Mouse (Mus musculus): ENCODE measurements around the gene Rgs8.

Rgs8 gene

DNA sequence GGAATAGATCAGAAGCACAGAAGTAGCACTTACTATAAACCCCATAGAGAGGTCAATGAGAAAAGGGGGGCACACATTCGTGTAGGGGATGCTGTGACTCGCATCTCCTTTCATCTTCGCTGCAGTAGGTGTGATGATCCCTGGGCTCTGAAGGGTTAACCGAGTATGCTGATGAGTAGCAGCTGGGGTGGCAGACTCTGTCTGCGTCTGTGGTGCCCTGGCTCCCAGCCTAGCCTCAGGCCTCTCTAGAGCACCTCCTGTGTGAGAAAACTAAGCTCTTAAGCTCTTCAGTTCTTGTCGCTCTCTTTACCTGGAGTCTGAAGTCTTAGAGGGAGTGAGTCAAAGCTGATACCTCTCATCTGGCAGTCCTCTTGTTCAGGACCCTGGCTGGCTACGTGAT is 51.3 kb downstream of the Rgs8 start:
- DNase-seq (ENCODE audit: inconsistent ontology term), result peak; percentile 40

DNA sequence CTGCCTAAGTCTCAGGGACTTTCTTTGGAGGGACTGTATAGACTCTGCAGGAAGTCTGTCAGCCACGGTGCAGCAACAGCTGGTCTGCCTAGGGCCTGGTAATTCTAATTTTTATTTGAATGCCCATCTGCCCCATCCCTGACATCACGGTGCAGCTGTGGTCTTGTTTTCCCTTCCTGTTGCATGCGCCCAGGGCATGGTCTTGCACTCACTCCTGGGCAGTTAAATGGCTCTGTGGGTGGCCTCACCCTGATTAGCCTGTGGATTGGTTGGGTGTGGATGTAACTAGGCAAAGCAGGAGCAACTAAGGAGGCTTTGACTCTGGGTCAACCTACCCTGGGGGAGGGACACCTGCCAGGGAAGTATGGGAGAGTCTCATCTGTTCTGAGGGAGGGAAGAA is 52.2 kb downstream of the Rgs8 start:
- no peak for DNase-seq (ENCODE audit: inconsistent ontology term)

DNA sequence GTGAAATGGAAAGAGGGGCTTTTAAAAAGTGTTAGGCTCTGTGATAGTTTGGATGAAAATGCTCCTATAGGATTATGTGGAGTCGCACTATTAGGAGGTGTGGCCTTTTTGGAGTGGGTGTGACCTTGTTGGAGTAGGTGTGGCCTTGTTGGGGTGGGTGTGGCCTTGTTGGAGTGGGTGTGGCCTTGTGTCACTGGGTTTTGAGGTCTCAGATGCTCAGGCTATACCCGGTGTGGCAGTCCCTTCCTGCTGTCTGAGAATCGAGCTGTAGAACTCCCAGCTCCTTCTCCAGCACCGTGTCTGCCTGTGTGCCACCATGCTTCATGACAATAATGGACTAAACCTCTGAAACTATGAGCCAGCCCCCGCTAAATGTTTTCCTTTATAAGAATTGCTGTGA is 55.8 kb downstream of the Rgs8 start:
- DNase-seq (ENCODE audit: inconsistent ontology term), result no peak

DNA sequence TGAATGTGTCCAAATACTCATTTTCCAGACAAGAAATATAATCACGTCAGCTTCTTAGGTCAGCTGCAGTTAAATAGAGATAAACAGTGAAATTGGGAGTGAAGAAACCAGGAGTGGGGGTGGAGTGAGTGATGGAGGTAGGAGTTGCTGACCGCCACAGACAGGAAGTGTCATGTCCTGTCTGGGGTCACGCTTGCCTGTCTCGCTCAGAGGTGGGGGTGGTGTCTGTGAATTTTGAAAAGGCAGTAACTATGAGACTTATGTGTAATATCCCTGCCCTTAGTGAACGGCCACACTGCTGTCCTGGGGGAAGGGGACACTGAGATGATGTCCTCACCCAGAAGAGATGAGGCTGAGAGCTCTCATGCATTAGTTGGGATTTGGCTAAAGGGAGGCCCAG is 56.6 kb downstream of the Rgs8 start:
- DNase-seq (ENCODE audit: inconsistent ontology term), result no peak

DNA sequence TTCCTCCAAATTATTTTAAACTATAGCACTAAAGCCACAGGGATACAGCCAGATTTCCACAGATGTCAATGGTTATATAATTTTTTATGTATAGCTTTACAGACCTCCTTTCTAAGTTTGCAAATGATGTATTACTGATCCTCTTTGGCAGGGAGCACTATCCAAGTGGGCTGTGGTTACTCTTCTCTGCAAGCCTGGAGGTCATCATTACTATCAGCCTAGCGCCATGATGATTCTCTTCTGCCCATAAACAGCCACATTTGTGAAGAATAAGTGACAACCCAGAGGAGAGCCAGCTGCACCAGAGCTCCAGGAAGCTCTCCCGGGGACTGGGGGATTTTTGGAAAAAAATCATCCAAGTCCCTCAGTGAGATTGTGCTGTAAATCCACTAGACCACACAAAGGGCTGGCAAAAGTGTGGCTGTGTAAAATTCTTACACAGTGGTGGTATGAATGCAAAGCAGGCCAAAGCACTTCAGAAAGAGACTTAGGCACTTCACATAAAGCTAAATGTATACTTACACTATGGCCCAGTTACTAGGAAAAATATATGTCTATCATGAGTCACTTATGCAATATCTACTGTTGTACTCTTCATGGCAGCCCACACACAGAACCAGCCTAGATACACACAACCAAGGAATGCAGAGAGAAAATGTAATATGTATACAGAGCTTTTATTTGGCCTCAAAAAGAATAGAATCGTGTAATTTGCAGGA is 58.9 kb downstream of the Rgs8 start:
- no peak for DNase-seq (ENCODE audit: inconsistent ontology term)

DNA sequence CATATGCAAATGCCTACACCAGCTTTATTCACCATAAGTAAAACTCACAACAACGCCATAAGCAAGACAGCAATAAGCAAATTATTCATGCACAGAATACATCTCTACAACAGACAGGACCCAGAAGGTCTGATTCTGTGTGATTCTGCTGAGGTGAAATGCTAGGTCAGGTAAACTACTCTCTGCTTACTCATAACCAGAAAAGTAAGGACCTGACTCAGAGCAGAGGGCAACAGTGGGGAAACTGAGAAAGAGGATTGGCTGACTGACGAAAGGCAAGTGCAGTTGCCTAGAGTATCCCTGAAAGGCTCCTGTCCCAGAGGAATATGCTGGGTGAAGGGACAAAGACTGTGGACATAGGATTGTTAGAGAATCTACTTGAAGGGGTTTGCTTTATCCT is 59.8 kb downstream of the Rgs8 start:
- DNase-seq (ENCODE audit: inconsistent ontology term), result no peak

DNA sequence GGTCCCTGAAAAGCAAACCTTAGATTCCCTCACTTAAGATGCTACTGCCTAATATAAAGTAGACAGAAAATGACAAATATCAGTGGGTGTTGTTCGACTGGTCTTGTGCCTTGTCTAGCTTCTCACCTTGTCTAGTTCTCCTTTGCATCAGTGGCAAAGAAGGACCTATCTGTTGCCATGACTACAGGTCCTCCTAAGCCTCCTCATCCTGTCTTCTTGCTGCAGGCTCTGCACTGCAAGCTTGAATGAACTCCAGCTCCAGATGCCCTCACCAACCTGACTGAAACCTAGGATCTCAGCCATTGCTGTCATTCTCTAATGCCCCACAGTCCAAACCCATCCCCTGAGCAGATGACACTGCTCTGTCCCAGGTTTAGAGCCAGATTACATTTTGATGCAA is 65.2 kb downstream of the Rgs8 start:
- no peak for DNase-seq (ENCODE audit: inconsistent ontology term)

DNA sequence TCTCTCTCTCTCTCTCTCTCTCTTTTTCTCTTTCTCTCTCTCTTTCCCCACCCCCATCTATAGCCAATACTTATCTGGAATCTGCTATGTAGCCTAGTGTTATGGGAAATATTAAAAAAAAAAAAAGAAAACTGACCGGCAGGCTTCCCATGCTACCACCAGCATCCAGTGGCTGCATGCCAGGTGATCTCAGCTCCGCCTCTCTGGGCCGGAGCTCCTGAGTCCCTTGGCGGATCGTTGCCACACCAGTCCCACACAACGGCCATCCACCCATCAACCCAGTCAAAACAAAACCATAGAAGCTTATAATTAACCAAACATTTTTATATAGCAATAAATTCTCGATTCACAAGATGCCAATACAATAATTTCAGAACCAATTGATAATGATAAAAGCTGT is 68.1 kb downstream of the Rgs8 start:
- DNase-seq (ENCODE audit: inconsistent ontology term), result no peak

DNA sequence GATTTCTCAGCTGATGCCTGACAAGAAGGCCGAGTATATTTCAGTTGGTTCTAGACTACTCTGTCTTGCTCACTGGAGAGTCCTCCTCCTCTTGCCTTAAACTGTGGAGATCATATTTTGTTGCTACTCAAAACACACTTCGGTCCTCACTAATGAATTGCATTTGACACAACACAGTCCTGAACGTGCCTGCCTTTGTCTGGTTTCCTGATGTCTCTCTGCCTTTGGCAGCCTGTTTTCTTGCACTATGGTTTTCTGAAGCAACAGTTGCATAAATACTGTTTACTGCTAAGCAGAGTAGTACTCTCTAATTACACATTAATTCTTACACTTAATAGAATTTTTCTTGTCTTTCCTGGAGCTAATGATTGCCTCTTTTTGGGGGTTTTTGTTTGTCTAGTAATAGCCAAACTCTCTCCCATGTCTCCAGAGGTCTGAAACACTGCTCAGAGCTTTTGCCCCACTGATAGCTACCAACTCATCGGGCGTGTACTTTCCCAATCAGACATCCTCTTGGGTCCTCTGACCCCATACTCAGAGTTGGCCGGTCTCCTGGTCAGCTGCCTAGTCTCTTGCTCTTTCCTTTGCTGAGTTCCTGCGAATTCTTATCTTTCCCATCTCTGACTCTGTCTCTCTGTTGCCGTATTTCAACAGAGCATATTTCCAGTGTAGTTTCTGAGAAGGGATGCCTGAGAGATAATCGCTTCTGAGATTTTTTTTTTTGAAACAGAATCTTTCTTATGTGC is 68.9 kb downstream of the Rgs8 start:
- DNase-seq (ENCODE audit: inconsistent ontology term), result no peak

DNA sequence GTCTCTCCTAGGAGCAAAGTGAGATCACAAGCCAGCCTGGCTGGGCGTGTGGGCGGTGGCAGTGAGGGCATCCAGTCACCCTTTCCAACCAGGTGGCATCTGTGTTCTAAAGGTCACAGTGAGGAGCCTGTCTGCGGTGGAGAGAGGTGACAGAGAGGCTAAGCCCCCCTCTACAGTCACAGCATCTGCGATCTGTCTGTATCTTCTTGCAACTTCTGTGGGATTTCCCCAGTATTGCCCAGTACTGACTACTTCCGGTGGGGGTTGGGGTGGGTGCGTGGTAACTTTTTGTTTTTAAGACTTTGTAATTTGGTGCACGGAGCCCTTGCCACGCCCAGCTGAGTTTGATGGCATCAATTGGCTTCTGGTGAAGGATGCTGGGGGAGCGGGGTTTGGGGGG is 70.6 kb downstream of the Rgs8 start:
- no peak for DNase-seq (ENCODE audit: inconsistent ontology term)

DNA sequence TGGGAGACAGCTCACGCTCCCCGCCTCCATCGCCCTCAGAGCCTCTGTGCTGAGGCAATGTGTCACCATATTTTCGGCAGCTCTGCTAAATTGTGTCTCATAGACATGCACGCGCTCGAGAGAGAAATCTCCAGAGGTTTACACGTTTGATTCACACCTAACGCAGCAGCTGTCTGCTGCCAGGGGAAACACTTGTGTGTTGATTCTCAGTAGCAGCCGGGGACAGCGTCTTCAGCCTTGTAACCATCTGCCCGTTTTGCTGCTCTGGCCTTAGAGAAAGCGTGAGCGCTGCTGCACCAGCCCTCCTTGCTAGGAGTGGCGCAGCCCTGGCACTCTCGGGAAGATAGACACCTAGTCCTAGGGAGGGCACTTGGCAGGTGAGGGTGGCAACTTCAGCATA is 73.8 kb downstream of the Rgs8 start:
- DNase-seq (ENCODE audit: inconsistent ontology term), result no peak

DNA sequence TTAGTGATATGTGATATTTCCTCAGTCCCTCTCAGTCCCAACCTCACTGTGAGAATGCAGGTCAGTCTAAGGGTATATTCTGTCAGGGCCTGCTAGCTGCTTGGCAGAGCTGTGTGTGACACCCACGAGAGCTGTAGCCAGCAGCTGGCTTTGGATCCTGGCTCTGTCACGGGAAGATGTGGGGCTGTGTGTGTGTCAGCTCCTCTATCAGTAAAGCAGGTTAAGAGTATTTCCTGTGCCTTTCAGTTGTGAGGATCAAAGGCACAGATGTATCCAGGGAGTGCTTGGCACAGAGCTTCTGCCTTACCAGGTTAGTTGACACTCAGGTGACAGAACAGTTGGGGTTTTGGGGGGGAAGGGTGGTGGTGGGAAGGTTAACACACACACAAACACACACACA is 77.0 kb downstream of the Rgs8 start:
- DNase-seq (ENCODE audit: inconsistent ontology term), result no peak

DNA sequence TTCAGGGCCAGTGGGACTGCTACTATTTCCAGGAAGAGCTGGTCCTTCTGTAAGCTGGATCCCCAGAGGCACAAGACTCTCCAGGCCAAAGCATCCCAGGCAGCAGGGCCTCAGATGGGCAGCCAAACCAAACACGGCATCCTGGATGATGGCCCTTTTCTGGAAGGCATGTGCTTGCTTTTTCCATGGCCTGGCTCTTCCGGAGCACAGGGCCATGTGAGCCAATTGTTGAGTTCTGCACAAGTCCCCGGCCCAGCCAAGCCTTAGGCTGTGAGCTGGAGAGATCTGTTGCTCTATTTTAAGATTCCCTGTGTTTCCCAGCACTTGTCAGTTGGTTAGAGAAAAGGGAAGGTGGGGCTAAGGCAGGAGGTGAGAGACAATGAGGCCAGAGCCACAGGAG is 77.8 kb downstream of the Rgs8 start:
- peak; percentile 73 for DNase-seq (ENCODE audit: inconsistent ontology term)

DNA sequence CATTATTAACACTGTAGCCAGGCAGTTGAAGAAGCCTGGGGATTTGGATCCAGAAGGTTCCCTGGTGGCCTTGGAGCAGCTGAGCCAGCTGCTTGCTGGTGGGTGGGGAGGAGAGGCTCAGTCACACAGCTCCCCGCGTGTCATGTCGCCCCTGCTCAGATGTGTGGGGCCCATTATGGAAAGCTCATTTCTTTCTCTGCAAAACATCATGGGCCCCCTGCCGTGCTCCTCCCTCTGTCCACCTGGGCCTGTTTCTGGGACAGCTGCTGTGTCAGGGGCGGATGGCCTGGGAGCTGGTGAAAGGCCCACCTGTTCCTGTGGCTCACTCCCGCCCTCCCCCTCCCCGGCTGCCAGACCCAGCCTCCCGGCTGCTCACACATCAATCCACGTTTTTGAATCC is 80.4 kb downstream of the Rgs8 start:
- DNase-seq (ENCODE audit: inconsistent ontology term), result no peak

DNA sequence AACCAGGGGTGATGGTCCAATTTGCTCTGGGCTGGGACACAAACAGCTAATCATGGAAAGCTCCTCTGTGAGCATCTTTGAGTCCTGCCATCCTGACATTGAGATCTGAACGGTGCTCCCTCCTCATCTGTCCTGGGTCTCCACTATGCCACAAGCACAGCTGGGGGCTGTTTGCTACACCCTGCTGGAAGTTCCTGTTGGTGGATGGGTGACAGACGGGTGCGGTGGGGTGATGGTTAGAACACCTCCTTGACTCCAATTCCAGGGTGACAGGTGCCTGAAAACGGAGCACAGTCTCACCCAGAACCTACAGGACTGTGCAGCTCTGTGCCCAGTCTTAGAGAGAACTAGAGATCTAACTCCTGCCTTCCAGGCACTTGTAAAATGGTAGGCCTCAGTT is 82.0 kb downstream of the Rgs8 start:
- DNase-seq (ENCODE audit: inconsistent ontology term), result no peak

DNA sequence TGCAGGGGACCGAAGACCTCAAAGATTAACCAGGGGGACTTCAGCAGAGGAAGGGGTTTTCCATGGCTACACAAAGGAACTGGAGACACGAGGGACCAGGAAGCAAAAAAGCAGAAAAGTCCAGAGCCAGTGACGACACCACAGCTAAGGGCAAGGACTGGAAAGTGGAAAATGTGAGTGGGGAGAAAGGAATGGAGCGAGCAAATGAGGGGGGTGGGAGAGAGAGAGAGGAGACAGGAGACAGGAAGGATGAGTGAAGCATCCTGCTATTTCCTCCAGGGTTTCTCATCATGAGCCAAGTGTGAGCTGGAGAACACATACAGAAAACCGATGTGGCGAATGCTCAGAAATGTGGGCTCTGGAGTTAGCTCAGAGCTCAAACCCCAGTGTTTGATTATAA is 83.3 kb downstream of the Rgs8 start:
- peak; percentile 70 for DNase-seq (ENCODE audit: inconsistent ontology term)

DNA sequence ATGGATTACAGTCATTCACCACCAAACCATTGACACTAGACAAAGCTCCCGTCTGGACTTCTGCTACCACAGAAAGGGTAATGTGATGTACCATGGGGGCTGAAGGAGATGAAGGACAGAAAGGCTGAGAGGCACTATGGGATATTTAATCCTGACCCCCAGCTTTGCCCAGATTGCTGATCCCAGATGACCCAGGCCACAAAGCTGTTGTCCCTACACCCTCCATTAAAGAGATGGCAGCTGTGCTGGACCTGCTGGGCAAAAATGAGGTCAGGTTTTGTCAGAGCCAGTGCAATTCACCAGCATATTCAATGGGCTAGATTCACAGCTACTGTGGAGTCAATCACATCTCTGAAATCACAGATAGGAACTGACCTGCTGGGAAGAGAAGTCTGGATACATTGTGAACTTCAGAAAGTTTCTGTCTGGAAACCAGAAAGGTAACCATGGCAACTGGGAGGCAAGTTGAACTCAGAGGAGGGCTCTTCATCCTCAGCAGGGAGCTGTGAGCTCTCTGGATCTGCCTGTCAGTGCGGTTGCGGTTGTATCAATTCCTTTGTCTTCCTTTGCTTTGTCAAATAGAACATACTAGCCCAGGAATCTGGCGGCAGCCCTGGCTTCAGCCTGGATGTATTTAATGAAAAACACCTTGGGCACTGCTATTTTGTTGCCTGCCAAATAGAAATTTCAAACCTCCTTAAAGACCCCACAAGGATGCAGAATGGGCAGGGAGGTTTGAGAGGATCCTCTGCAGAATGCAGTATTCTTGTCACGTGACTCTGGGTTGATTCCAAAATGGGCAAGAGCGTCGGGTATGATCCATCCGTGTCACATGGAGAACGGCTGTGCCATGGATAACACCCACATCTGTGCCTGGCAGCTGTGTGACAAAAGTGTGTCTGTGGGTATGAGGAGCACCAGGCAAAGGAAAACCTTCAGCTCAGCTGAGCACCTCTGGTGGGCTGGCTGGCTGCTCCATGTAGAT is 84.6 kb downstream of the Rgs8 start:
- DNase-seq (ENCODE audit: inconsistent ontology term), result peak; percentile 89

DNA sequence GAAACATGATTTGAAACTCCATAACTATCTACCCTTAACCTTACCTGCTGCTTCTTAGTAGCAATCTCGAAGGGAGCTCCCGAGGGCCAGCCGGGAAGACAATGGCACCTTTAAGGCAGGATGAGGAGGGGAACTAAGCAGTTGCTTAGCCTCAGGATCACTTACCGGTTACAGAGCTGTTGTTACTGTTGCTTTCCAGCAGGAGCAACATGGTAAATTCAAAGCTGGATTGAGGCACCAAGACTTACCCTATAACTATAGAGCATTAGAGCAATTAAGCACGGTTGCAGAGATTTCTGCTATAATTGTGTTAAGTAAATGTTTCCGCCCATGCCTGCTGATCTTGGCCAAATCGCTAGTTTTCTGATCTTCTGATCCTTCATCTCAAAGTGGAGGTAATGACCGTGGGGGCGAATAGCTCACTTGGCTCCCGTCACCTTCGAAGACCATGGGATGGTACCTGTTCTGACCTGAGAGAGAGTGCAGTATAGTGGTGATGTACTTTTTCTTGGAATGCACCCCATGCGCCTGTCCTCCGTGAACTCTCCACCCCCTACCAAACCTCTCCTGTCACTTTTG is 86.7 kb downstream of the Rgs8 start:
- DNase-seq (ENCODE audit: inconsistent ontology term), result no peak

DNA sequence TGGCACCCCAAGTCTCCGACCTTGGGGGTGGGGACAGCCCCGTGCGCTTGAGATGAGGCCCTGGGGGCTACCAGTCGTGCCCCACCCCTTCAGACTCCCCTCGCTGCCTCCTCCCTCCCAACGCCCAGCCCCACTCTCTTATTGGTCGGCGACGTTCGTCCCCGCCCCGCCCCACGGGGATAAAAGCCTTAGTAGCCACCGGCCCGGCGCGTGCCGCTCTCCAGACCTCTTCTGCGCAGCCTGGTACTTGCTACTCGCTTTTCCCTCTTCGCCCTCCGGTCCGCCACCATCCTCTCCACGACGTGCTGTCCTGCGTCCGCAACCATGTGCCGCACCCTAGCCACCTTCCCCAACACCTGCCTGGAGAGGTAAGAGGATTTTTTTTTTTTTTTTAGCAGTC is 87.3 kb downstream of the Rgs8 start, which contains the start of gene Rgs16:
Rgs16 (plus strand) TSS at position 205 of the 400 bp plus-strand sequence.
- peak; percentile 98 for DNase-seq (ENCODE audit: inconsistent ontology term)

DNA sequence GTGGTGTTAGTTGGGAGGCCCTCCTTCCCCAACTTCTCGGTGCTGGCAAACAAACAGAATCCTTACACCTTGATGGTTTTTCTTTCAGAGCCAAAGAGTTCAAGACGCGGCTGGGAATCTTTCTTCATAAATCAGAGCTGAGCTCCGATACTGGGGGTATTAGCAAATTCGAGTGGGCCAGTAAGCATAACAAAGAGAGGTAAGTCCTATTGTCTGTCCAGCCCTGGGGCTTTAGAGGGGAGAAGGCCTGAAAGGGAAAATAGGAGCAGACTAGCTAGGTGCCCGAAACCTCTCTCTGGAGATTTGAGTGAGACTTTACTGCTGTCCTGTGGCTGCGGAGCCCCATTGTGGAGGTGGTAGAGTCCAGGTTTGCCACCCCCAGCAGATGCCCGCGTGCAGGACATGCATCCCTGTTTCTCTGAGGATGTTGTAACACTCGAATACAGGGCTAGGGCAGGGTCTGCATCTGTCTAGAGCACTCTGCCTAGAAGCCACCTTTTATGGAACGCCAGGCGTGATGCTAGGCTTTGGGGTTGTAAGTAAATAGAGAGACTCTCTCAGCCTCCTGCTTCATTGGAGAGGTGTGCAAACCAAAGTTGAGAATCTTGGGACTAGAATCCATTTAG is 88.1 kb downstream of the Rgs8 start:
- DNase-seq (ENCODE audit: inconsistent ontology term), result peak; percentile 57

DNA sequence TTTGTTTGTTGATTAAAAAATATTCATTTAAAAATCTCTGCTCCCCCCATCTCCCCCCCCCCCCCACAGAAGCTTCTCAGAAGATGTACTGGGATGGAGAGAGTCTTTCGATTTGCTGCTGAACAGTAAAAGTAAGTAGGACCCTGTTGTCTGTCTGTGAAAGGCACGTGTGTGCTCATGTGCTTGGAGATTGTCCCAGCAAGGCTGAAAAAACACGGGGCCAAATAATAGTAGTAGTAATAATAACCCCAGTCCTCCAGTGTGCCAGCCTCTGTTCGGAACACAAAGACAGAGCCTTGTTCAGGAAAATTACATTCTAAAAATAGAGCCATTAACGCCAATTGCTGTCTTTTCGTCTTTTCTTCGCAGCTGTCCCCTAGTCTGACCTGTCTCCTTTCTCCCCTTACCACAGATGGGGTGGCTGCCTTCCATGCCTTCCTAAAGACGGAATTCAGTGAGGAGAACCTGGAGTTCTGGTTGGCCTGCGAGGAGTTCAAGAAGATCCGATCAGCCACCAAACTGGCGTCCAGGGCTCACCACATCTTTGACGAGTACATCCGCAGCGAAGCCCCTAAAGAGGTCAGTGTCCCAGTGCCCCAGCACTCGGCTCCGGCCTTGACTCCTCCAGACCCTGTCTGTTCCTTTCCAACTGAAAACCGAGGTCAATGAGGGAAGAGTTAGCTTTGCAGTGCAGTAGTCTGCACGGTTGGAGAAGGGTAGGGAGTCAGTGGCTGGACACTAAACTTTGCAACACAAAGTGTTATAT is 88.9 kb downstream of the Rgs8 start:
- peak; percentile 48 for DNase-seq (ENCODE audit: inconsistent ontology term)

All from Muller cell, postnatal 12 days (primary cell).